Mouse (Mus musculus) limb, embryonic 11.5 days (tissue): ENCODE measurements around the gene Arvcf. TPM values are rescaled to one million over a fixed set of nuclear protein-coding genes. Genes with fewer than 3 reads are reported as not detected.

Source experiments
- ATAC-seq: fragments of 200-750 bp; cut with Nextera tagmentation; 2 replicates; pipeline ENCODE4 v1.8.0; 2017; ENCODE audit warnings: low read depth; ENCODE audit not compliant: insufficient number of reproducible peaks, low FRiP score, low TSS enrichment
- DNase-seq: peaks from one replicate; pipeline ENCODE4 v3.0.0-alpha.2; 2015; ENCODE audit warnings: low spot score
- H3K27ac ChIP-seq: fragments of 300-500 bp; sonication (generic); replicated peaks from 2 replicates; pipeline ENCODE4 v1.5.1; 2014; ENCODE audit warnings: low read depth, mild to moderate bottlenecking, low read length
- H3K27me3 ChIP-seq: fragments of 300-500 bp; sonication (generic); 2 replicates; pipeline ENCODE4 v1.6.1; 2014; ENCODE audit warnings: mild to moderate bottlenecking, low read length, mixed read lengths; ENCODE audit not compliant: control insufficient read depth, insufficient read depth
- H3K36me3 ChIP-seq: fragments of 300-500 bp; sonication (generic); 2 replicates; pipeline ENCODE4 v1.6.1; 2014; ENCODE audit warnings: mild to moderate bottlenecking, low read length, moderate library complexity, mixed read lengths; ENCODE audit not compliant: control insufficient read depth, insufficient read depth
- H3K4me1 ChIP-seq: fragments of 300-500 bp; sonication (generic); 2 replicates; pipeline ENCODE4 v1.6.1; 2014; ENCODE audit warnings: low read length, mixed read lengths; ENCODE audit not compliant: control insufficient read depth, insufficient read depth
- H3K4me2 ChIP-seq: fragments of 300-500 bp; sonication (generic); 2 replicates; pipeline ENCODE4 v1.6.1; 2014; ENCODE audit warnings: low read depth, mild to moderate bottlenecking, moderate library complexity; ENCODE audit not compliant: severe bottlenecking
- H3K4me3 ChIP-seq: fragments of 300-500 bp; sonication (generic); 2 replicates; pipeline ENCODE4 v1.5.1; 2014; ENCODE audit warnings: low read depth, low read length
- H3K9ac ChIP-seq: fragments of 300-500 bp; sonication (generic); 2 replicates; pipeline ENCODE4 v1.6.1; 2014; ENCODE audit warnings: mild to moderate bottlenecking, low read length
- H3K9me3 ChIP-seq: fragments of 300-500 bp; sonication (generic); 2 replicates; pipeline ENCODE4 v1.6.1; 2016; ENCODE audit warnings: low read length; ENCODE audit not compliant: control insufficient read depth
- WGBS: fragments of 180-500 bp; shearing (Covaris S2); extraction: QIAGEN DNeasy Blood & Tissue Kit; methylation state at CpG from one replicate; pipeline ENCODE4 v1.1.7; 2014; 5-methylcytosine and 5-hydroxymethylcytosine counted together
- polyA plus RNA-seq: library from polyadenylated mRNA; unstranded; fragments of >200 nt; fragmentation: Nextera tagmentation; extraction: Ambion mirVana; gene quantifications from 2 replicates; pipeline ENCODE4 v1.2.1, GENCODE M21; 2014

The Arvcf gene
- polyA plus RNA-seq, 1 experiment from 2014 or later: 33.2 TPM

- Histone ChIP-seq H3K27me3 (no peaks in the 10 kb centered on the region), H3K4me2 (no peak overlapping the region), H3K4me3 (no peak overlapping the region), H3K9me3 (no peaks in the 10 kb centered on the region), H3K4me1 (no peaks in the 10 kb centered on the region), H3K36me3 (peaks cover 9% of the 10 kb centered on the region; the same call in 1 of the 2 replicates), H3K9ac (no peak overlapping the region), H3K27ac (no peak overlapping the region)
- 85% methylated on average over 5 of the region's 5 CpGs for WGBS
- DNase-seq (no peak), ATAC-seq (no peak)
Measured at GRCm38 (mm10) chr16:18410418-18410817, 62.4 kb downstream of the Arvcf start.

GRCm38 (mm10) chr16:18411026-18411649, 63.2 kb downstream of the Arvcf start:
- Histone ChIP-seq H3K9ac (no peak overlapping the region), H3K36me3 (peaks cover 12% of the 10 kb centered on the region; the same call in 1 of the 2 replicates), H3K27ac (no peak overlapping the region), H3K4me1 (no peaks in the 10 kb centered on the region), H3K27me3 (no peaks in the 10 kb centered on the region), H3K4me3 (no peak overlapping the region), H3K4me2 (no peak overlapping the region), H3K9me3 (no peaks in the 10 kb centered on the region)
- DNase-seq (no peak), ATAC-seq (no peak)
- WGBS: 86% methylated on average over 13 of the region's 13 CpGs

- 84% methylated on average over 12 of the region's 12 CpGs for WGBS
- no peak overlapping the region for H3K27ac ChIP-seq
- no peak overlapping the region for H3K4me2 ChIP-seq
- H3K4me1 ChIP-seq: peaks cover 6% of the 10 kb centered on the region; the same call in 1 of the 2 replicates
- no peaks in the 10 kb centered on the region for H3K9me3 ChIP-seq
- DNase-seq (no peak), ATAC-seq (no peak)
- H3K36me3 ChIP-seq: peaks cover 13% of the 10 kb centered on the region; the same call in 1 of the 2 replicates
- no peaks in the 10 kb centered on the region for H3K27me3 ChIP-seq
- 0 out of 2 replicates have a peak overlapping the region, but pooled peaks have one; percentile 19 for H3K9ac ChIP-seq
- H3K4me3 ChIP-seq: no peak overlapping the region
Measured at GRCm38 (mm10) chr16:18411802-18412476, 64.0 kb downstream of the Arvcf start.

GRCm38 (mm10) chr16:18413032-18413816, 65.2 kb downstream of the Arvcf start:
- DNase-seq: no peak
- H3K4me1 ChIP-seq: peaks cover 6% of the 10 kb centered on the region; the same call in 1 of the 2 replicates
- no peak for ATAC-seq
- no peak overlapping the region for H3K4me3 ChIP-seq
- no peak overlapping the region for H3K9ac ChIP-seq
- no peaks in the 10 kb centered on the region for H3K27me3 ChIP-seq
- H3K4me2 ChIP-seq: no peak overlapping the region
- no peak overlapping the region for H3K27ac ChIP-seq
- H3K36me3 ChIP-seq: peaks cover 13% of the 10 kb centered on the region
- no peaks in the 10 kb centered on the region for H3K9me3 ChIP-seq
- 92% methylated on average over 7 of the region's 7 CpGs for WGBS

GRCm38 (mm10) chr16:18416094-18416761, 68.2 kb downstream of the Arvcf start:
- WGBS: 72% methylated on average over 18 of the region's 18 CpGs

GRCm38 (mm10) chr16:18416837-18417236, 68.9 kb downstream of the Arvcf start:
- Histone ChIP-seq H3K27ac (no peak overlapping the region), H3K9me3 (no peaks in the 10 kb centered on the region), H3K9ac (no peak overlapping the region), H3K4me1 (peaks cover 6% of the 10 kb centered on the region; the same call in 1 of the 2 replicates), H3K4me2 (no peak overlapping the region), H3K27me3 (no peaks in the 10 kb centered on the region), H3K4me3 (no peak overlapping the region), H3K36me3 (peaks cover 10% of the 10 kb centered on the region)
- ATAC-seq (no peak), DNase-seq (no peak)
- 92% methylated on average over 3 of the region's 3 CpGs for WGBS

More at GRCm38 (mm10) chr16:18416094-18416761, 68.2 kb downstream of the Arvcf start:
- peaks cover 6% of the 10 kb centered on the region; the same call in 1 of the 2 replicates for H3K4me1 ChIP-seq
- no peak overlapping the region for H3K27ac ChIP-seq
- no peak overlapping the region for H3K4me2 ChIP-seq
- no peaks in the 10 kb centered on the region for H3K27me3 ChIP-seq
- peaks cover 10% of the 10 kb centered on the region for H3K36me3 ChIP-seq
- no peak overlapping the region for H3K4me3 ChIP-seq
- no peaks in the 10 kb centered on the region for H3K9me3 ChIP-seq
- no peak for DNase-seq
- ATAC-seq: no peak
- H3K9ac ChIP-seq: no peak overlapping the region

GRCm38 (mm10) chr16:18417491-18417890, 69.5 kb downstream of the Arvcf start:
- 89% methylated on average over 5 of the region's 5 CpGs for WGBS
- no peak overlapping the region for H3K4me2 ChIP-seq
- DNase-seq: no peak
- ATAC-seq: no peak
- H3K9ac ChIP-seq: no peak overlapping the region
- no peak overlapping the region for H3K27ac ChIP-seq
- H3K4me3 ChIP-seq: no peak overlapping the region
- H3K4me1 ChIP-seq: peaks cover 6% of the 10 kb centered on the region; the same call in 1 of the 2 replicates
- H3K9me3 ChIP-seq: no peaks in the 10 kb centered on the region
- no peaks in the 10 kb centered on the region for H3K27me3 ChIP-seq
- H3K36me3 ChIP-seq: peaks cover 11% of the 10 kb centered on the region
